Mouse (Mus musculus): ENCODE measurements at regions not wholly inside any gene's neighbourhood (a gene's known extent, or its start where the extent isn't known, plus 50 kb on each side); places are given as distances from the start of the nearest gene placed in this dataset.

- no peak for DNase-seq
Measured at GRCm38 (mm10) chr13:97510431-97511261, 249.8 kb downstream of the Gm10260 start.

- no peak for DNase-seq
Measured at GRCm38 (mm10) chr13:97504949-97505348, 255.5 kb downstream of the Gm10260 start.

GRCm38 (mm10) chr13:97503955-97504739, 256.3 kb downstream of the Gm10260 start:
- DNase-seq = no peak

- DNase-seq = no peak
Measured at GRCm38 (mm10) chr13:97503391-97503790, 257.0 kb downstream of the Gm10260 start.

GRCm38 (mm10) chr13:97500155-97500554, 259.2 kb downstream of the Enc1 start:
- no peak for DNase-seq

- no peak for DNase-seq
Measured at GRCm38 (mm10) chr13:97498981-97499380, 258.1 kb downstream of the Enc1 start.

- DNase-seq = no peak
Measured at GRCm38 (mm10) chr13:97497928-97498327, 257.0 kb downstream of the Enc1 start.

- no peak for DNase-seq
Measured at GRCm38 (mm10) chr13:97494770-97495169, 253.9 kb downstream of the Enc1 start.

GRCm38 (mm10) chr13:97493836-97494235, 252.9 kb downstream of the Enc1 start:
- no peak for DNase-seq

- DNase-seq = no peak
Measured at GRCm38 (mm10) chr13:97492958-97493735, 252.2 kb downstream of the Enc1 start.

GRCm38 (mm10) chr13:97491865-97492847, 251.3 kb downstream of the Enc1 start:
- DNase-seq = no peak

GRCm38 (mm10) chr13:97490131-97490530, 249.2 kb downstream of the Enc1 start:
- DNase-seq = no peak

- no peak for DNase-seq
Measured at GRCm38 (mm10) chr13:97489721-97490120, 248.8 kb downstream of the Enc1 start.

GRCm38 (mm10) chr13:97489029-97489428, 248.1 kb downstream of the Enc1 start:
- DNase-seq = peak; percentile 50

GRCm38 (mm10) chr13:97488518-97488917, 247.6 kb downstream of the Enc1 start:
- no peak for DNase-seq

GRCm38 (mm10) chr13:97487746-97488473, 247.0 kb downstream of the Enc1 start:
- no peak for DNase-seq

- no peak for DNase-seq
Measured at GRCm38 (mm10) chr13:97486490-97486889, 245.6 kb downstream of the Enc1 start.

GRCm38 (mm10) chr13:97485886-97486285, 245.0 kb downstream of the Enc1 start:
- no peak for DNase-seq

GRCm38 (mm10) chr13:97484808-97485545, 244.1 kb downstream of the Enc1 start:
- DNase-seq = no peak

- no peak for DNase-seq
Measured at GRCm38 (mm10) chr13:97483681-97484080, 242.8 kb downstream of the Enc1 start.

Measured in embryo, embryonic 11 days (tissue).